Mouse (Mus musculus) myocyte (in vitro differentiated cells): ENCODE measurements around the gene Fads1.

Experiments used
- E2F4 ChIP-seq: IDR thresholded peaks from one replicate; pipeline ENCODE4 v1.6.1; 2011; ENCODE audit warnings: mild to moderate bottlenecking, control low read depth, moderate library complexity; ENCODE audit not compliant: insufficient read depth
- MYOD1 ChIP-seq, 3 experiments: IDR thresholded peaks; one replicate each; pipeline ENCODE4 v1.6.1; 2011; ENCODE audit warnings: control low read depth in 2 of 3, low read depth in 2 of 3, mild to moderate bottlenecking in 2 of 3, moderate library complexity in 1 of 3; ENCODE audit not compliant: insufficient read length in 2 of 3, control insufficient read depth in 1 of 3
- MYOG ChIP-seq, 3 experiments: IDR thresholded peaks; one replicate each; pipeline ENCODE4 v1.6.1; 2011; ENCODE audit warnings: control low read depth in 2 of 3, low read depth in 2 of 3, mild to moderate bottlenecking in 2 of 3; ENCODE audit not compliant: insufficient read length in 2 of 3, control insufficient read depth in 1 of 3, insufficient read depth in 1 of 3
- POLR2A ChIP-seq: IDR thresholded peaks from one replicate; pipeline ENCODE4 v1.6.1; 2011; ENCODE audit warnings: low read depth, mild to moderate bottlenecking, control low read depth, moderate library complexity; ENCODE audit not compliant: insufficient read length
- POLR2AphosphoS2 ChIP-seq: IDR thresholded peaks from one replicate; pipeline ENCODE4 v1.6.1; 2011; ENCODE audit warnings: low read depth, control low read depth; ENCODE audit not compliant: insufficient read length
- REST ChIP-seq: IDR thresholded peaks from one replicate; pipeline ENCODE4 v1.6.1; 2011; ENCODE audit warnings: mild to moderate bottlenecking, control low read depth, moderate library complexity; ENCODE audit not compliant: insufficient read depth, insufficient read length
- SRF ChIP-seq: IDR thresholded peaks from one replicate; pipeline ENCODE4 v1.6.1; 2011; ENCODE audit warnings: low read depth; ENCODE audit not compliant: control insufficient read depth, insufficient read length
- USF1 ChIP-seq: IDR thresholded peaks from one replicate; pipeline ENCODE4 v1.6.1; 2011; ENCODE audit warnings: low read depth, mild to moderate bottlenecking, control low read depth, moderate library complexity

DNA sequence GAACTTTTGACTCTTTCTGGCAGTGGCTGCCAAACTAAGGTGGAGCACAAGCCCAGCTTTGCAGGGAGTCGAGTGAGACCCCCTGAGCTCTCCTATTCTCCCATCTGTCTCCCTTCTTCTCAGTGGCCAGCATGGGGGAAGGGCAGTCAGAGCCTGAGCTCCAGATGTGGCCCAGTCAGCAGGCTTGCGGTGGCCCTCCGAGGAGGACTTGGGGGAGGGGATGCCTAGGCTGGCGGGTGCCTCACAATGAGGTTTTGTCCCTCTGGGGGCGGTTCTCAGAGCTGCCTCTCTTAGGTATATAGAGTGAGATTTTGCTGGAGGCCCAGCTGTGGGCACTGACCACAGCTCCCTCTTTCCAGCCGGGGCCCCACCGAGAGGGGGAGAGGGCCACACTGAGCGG, 60.2 kb downstream of the Fads1 start:
- no peak for TF ChIP-seq POLR2A
- no peak for TF ChIP-seq REST
- no peak for TF ChIP-seq USF1
- TF ChIP-seq MYOD1 (IDR thresholded peaks at IDR 0.05; ENCODE audit: control insufficient read depth in 1 of 3, insufficient read length in 2 of 3, low read depth in 2 of 3): no peak
- TF ChIP-seq E2F4: no peak
- no peak for TF ChIP-seq MYOG (IDR thresholded peaks at IDR 0.05; ENCODE audit: control insufficient read depth in 1 of 3, insufficient read depth in 1 of 3, insufficient read length in 2 of 3, low read depth in 2 of 3)
- no peak for TF ChIP-seq POLR2AphosphoS2
- no peak for TF ChIP-seq SRF
